Mouse (Mus musculus) ES-E14 (cell line): ENCODE results near the gene Olfr560.

ENCODE experiments used
- CHD2 ChIP-seq: IDR thresholded peaks from 2 replicates; pipeline ENCODE4 v1.6.1; 2014; ENCODE audit warnings: mild to moderate bottlenecking, low read depth, low read length, inconsistent platforms
- HCFC1 ChIP-seq: IDR thresholded peaks from 2 replicates; pipeline ENCODE4 v1.6.1; 2012; ENCODE audit warnings: low read length, inconsistent platforms, borderline replicate concordance; ENCODE audit not compliant: insufficient read depth
- MAFK ChIP-seq: IDR thresholded peaks from 2 replicates; pipeline ENCODE4 v1.6.1; 2014; ENCODE audit warnings: mild to moderate bottlenecking, low read depth, low read length, inconsistent platforms; ENCODE audit not compliant: insufficient read depth
- ZNF384 ChIP-seq: IDR thresholded peaks from 2 replicates; pipeline ENCODE4 v1.6.1; 2012; ENCODE audit warnings: low read depth, low read length, inconsistent platforms

DNA sequence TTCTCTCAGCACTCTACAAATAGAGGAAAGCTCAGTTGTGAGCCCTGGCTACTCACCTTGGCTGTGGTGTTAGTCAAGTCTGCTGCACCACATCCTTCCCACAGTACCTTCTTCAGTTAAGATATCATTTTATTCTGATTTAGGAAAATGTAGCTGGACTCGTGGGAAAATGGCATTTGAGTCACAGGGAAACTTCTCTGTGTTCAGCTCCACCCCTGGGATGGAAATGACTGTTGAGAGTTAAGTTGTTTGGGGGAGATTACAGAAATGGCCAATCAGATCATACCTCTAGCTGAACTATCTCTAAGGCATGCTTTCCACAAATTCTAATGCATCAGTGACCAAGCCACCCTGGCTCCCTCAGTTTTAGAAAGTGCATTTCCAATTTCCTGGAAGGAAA lies 40.2 kb downstream of the Olfr560 start, which contains the start of gene Olfr33:
- no peak for TF ChIP-seq HCFC1
- TF ChIP-seq CHD2 = no peak
- TF ChIP-seq ZNF384 = no peak
- no peak for TF ChIP-seq MAFK
